8 mouse cellular contexts compared by ENCODE assay signal in genomic region chr12:102758936-102759335, GRCm38 (mm10). TPM values are rescaled to one million over a fixed set of nuclear protein-coding genes. Genes with fewer than 3 reads are reported as not detected.
DNase-seq lines count a peak whose midpoint lies in the region; ATAC-seq lines count a peak whose summit lies in the region.

No protein-coding gene starts in this region.

- ATAC-seq in forebrain, embryonic 13.5 days, result no peak
- ATAC-seq in liver, embryonic 11.5 days (replicated peaks; ENCODE audit: low FRiP score), result no peak
- ATAC-seq in monocyte, adult 5-6 weeks (replicated peaks; ENCODE audit: insufficient number of reproducible peaks, low FRiP score, low TSS enrichment, poor library complexity, severe bottlenecking), result no peak

- H3K9ac ChIP-seq in forebrain, embryonic 13.5 days, result peak overlapping the region; percentile 91
- peak overlapping the region; percentile 88 for H3K9ac ChIP-seq in liver, embryonic 11.5 days (ENCODE audit: low read depth, low read length)

- under 1% methylated on average over 5 of the region's 5 CpGs for WGBS in forebrain, embryonic 13.5 days
- WGBS in liver, embryonic 11.5 days, result 13% methylated on average over 5 of the region's 5 CpGs

- H3K27me3 ChIP-seq in forebrain, embryonic 13.5 days, result no peaks in the 10 kb centered on the region
- no peaks in the 10 kb centered on the region for H3K27me3 ChIP-seq in liver, embryonic 11.5 days (replicated peaks; ENCODE audit: control insufficient read depth, insufficient read depth, low read length)

- peak; percentile 51 for DNase-seq in adrenal gland, postnatal 14 days
- DNase-seq in adrenal gland, postnatal 36 days, result no peak
- peak; percentile 10 for DNase-seq in 3T3-L1 (ENCODE audit: low read depth, low spot score)
- no peak for DNase-seq in liver, embryonic 11.5 days (ENCODE audit: low spot score)
- DNase-seq in layer of hippocampus, adult 8-10 months (ENCODE audit: low spot score in 2 of 2), result no peak
- DNase-seq in spleen, postnatal 10 days (ENCODE audit: low spot score in 2 of 2), result no peak

- H3K4me3 ChIP-seq in forebrain, embryonic 13.5 days, result peak overlapping the region; percentile 89
- peak overlapping the region; percentile 84 for H3K4me3 ChIP-seq in liver, embryonic 11.5 days (ENCODE audit: low read depth, low read length)

- no peaks in the 10 kb centered on the region for H3K9me3 ChIP-seq in forebrain, embryonic 13.5 days (replicated peaks)
- no peaks in the 10 kb centered on the region for H3K9me3 ChIP-seq in liver, embryonic 11.5 days (ENCODE audit: control insufficient read depth, low read length)

- H3K36me3 ChIP-seq in forebrain, embryonic 13.5 days (ENCODE audit: poor library complexity, severe bottlenecking), result peaks cover 15% of the 10 kb centered on the region
- H3K36me3 ChIP-seq in liver, embryonic 11.5 days (ENCODE audit: control insufficient read depth, insufficient read depth, low read length), result peaks cover 3% of the 10 kb centered on the region; the same call in 1 of the 2 replicates

- peaks cover 33% of the 10 kb centered on the region for H3K4me1 ChIP-seq in forebrain, embryonic 13.5 days
- H3K4me1 ChIP-seq in liver, embryonic 11.5 days (replicated peaks; ENCODE audit: control insufficient read depth, insufficient read depth, low read length), result peaks cover 2% of the 10 kb centered on the region; the same call in 1 of the 2 replicates

- no peak overlapping the region for H3K27ac ChIP-seq in forebrain, embryonic 13.5 days
- no peak overlapping the region; the same call in 1 of the 2 replicates for H3K27ac ChIP-seq in liver, embryonic 11.5 days (ENCODE audit: low read depth, low read length)

- H3K4me2 ChIP-seq in forebrain, embryonic 13.5 days, result peak overlapping the region; percentile 92
- peak overlapping the region; percentile 82 for H3K4me2 ChIP-seq in liver, embryonic 11.5 days

RNA-seq across cellular contexts. Expression of gene Gm20604, which starts 0.5 kb away (rescaled TPM):
- 6.6 and 7.0 TPM in 2 replicates for total RNA-seq in adrenal gland, postnatal 14 days (2021)
- total RNA-seq in adrenal gland, postnatal 36 days (2021), result 1 to 10 TPM; 6.6 to 8.2 TPM
- 32.6 and 34.3 TPM in 2 replicates for polyA plus RNA-seq in forebrain, embryonic 13.5 days (2015; fragmentation: Nextera tagmentation; extraction: Ambion mirVana)
- polyA plus RNA-seq in liver, embryonic 11.5 days (2014; fragmentation: Nextera tagmentation; extraction: Ambion mirVana), result 17.5 and 19.1 TPM in 2 replicates
- 2.5 to 8.0 TPM (median 2.5 TPM) in 3 replicates for total RNA-seq in monocyte, adult 5-6 weeks (2017)
- total RNA-seq in layer of hippocampus, adult 8-10 months (2022), result 10 to 100 TPM; 12.3 to 15.5 (median 14.9) TPM

RNA-seq across cellular contexts. Expression of gene Ubr7, which starts 1.2 kb away (rescaled TPM):
- total RNA-seq in adrenal gland, postnatal 14 days (2021), result 32.4 and 36.4 TPM in 2 replicates
- 10 to 100 TPM; 34.7 to 35.7 TPM for total RNA-seq in adrenal gland, postnatal 36 days (2021)
- polyA plus RNA-seq in forebrain, embryonic 13.5 days (2015; fragmentation: Nextera tagmentation; extraction: Ambion mirVana), result 48.6 and 53.6 TPM in 2 replicates
- 53.3 and 57.2 TPM in 2 replicates for polyA plus RNA-seq in liver, embryonic 11.5 days (2014; fragmentation: Nextera tagmentation; extraction: Ambion mirVana)
- 26.8 to 31.2 TPM (median 27.0 TPM) in 3 replicates for total RNA-seq in monocyte, adult 5-6 weeks (2017)
- 10 to 100 TPM; 28.8 to 33.1 (median 31.7) TPM for total RNA-seq in layer of hippocampus, adult 8-10 months (2022)

RNA-seq across cellular contexts. Expression of gene Gon7, which starts 1.3 kb away (rescaled TPM):
- total RNA-seq in adrenal gland, postnatal 14 days (2021), result 15.6 and 16.9 TPM in 2 replicates
- 10 to 100 TPM; 15.5 to 15.8 TPM for total RNA-seq in adrenal gland, postnatal 36 days (2021)
- polyA plus RNA-seq in forebrain, embryonic 13.5 days (2015; fragmentation: Nextera tagmentation; extraction: Ambion mirVana), result 48.1 and 54.9 TPM in 2 replicates
- polyA plus RNA-seq in liver, embryonic 11.5 days (2014; fragmentation: Nextera tagmentation; extraction: Ambion mirVana), result 31.0 and 36.8 TPM in 2 replicates
- 18.9 to 33.7 TPM (median 25.4 TPM) in 3 replicates for total RNA-seq in monocyte, adult 5-6 weeks (2017)
- total RNA-seq in layer of hippocampus, adult 8-10 months (2022), result 10 to 100 TPM; 10.9 to 13.3 (median 12.1) TPM

RNA-seq across cellular contexts. Expression of gene Gm28051, which starts 1.4 kb away (rescaled TPM):
- not detected in 2 replicates for total RNA-seq in adrenal gland, postnatal 14 days (2021)
- total RNA-seq in adrenal gland, postnatal 36 days (2021), result not detected
- not detected in 2 replicates for polyA plus RNA-seq in forebrain, embryonic 13.5 days (2015; fragmentation: Nextera tagmentation; extraction: Ambion mirVana)
- polyA plus RNA-seq in liver, embryonic 11.5 days (2014; fragmentation: Nextera tagmentation; extraction: Ambion mirVana), result not detected in 2 replicates
- not detected in 3 replicates for total RNA-seq in monocyte, adult 5-6 weeks (2017)
- not detected for total RNA-seq in layer of hippocampus, adult 8-10 months (2022)

RNA-seq across cellular contexts. Expression of gene Tmem251, which starts 15.4 kb away (rescaled TPM):
- 5.7 TPM in 2 replicates for total RNA-seq in adrenal gland, postnatal 14 days (2021)
- 10 to 100 TPM in 1 of 2 experiments, 1 to 10 TPM in 1; 7.0 to 10.8 TPM for total RNA-seq in adrenal gland, postnatal 36 days (2021)
- 12.4 and 14.3 TPM in 2 replicates for polyA plus RNA-seq in forebrain, embryonic 13.5 days (2015; fragmentation: Nextera tagmentation; extraction: Ambion mirVana)
- 12.6 and 14.0 TPM in 2 replicates for polyA plus RNA-seq in liver, embryonic 11.5 days (2014; fragmentation: Nextera tagmentation; extraction: Ambion mirVana)
- 15.3 to 22.6 TPM (median 18.9 TPM) in 3 replicates for total RNA-seq in monocyte, adult 5-6 weeks (2017)
- total RNA-seq in layer of hippocampus, adult 8-10 months (2022), result 1 to 10 TPM; 4.9 to 6.4 (median 5.6) TPM

Comparison
In these comparisons a context has a peak if more than half of its experiments do, and no peak if none do; other contexts are left out.
1. DNase-seq: peak in adrenal gland, postnatal 14 days (single experiment) and 3T3-L1 (single experiment); none in adrenal gland, postnatal 36 days (0 of 2), liver, embryonic 11.5 days (single experiment), layer of hippocampus, adult 8-10 months (0 of 2) and spleen, postnatal 10 days (0 of 2).